Mouse (Mus musculus) cerebellum, adult 18-20 months (tissue): ENCODE results near the gene Actn4.
"Not testable (repeated sequence)": the region's sequence is repeated elsewhere in the genome, so short reads cannot be mapped to it uniquely, and the experiment has no call there.

Experiments
- DNase-seq, 2 experiments: peaks; one replicate each; pipeline ENCODE4 v3.0.0; 2021

The Actn4 gene

GRCm38 (mm10) chr7:28921722-28922465 lies 40.2 kb downstream of the Actn4 start:
- peak; percentile 39 to 40 for DNase-seq

- no peak for DNase-seq
These were observed 41.0 kb downstream of the Actn4 start for GRCm38 (mm10) chr7:28921178-28921577.

- peak; percentile 50 to 61 for DNase-seq
These were observed 42.3 kb downstream of the Actn4 start for GRCm38 (mm10) chr7:28919815-28920214.

- no peak for DNase-seq
These were observed 43.6 kb downstream of the Actn4 start for GRCm38 (mm10) chr7:28918540-28918939.

- DNase-seq: peak in 1 of 2 experiments; percentile 40
These were observed 44.4 kb downstream of the Actn4 start for GRCm38 (mm10) chr7:28917503-28918426.

GRCm38 (mm10) chr7:28916491-28916890 lies 45.6 kb downstream of the Actn4 start:
- no peak for DNase-seq

GRCm38 (mm10) chr7:28913171-28913570 lies 49.0 kb downstream of the Actn4 start:
- DNase-seq: no peak

- no peak for DNase-seq
These were observed 50.5 kb downstream of the Actn4 start for GRCm38 (mm10) chr7:28911632-28912031.

- peak; percentile 35 to 43 for DNase-seq
These were observed 54.9 kb downstream of the Actn4 start for GRCm38 (mm10) chr7:28907195-28907594.

GRCm38 (mm10) chr7:28903778-28904177 lies 58.4 kb downstream of the Actn4 start:
- no peak for DNase-seq

- no peak for DNase-seq
These were observed 59.3 kb downstream of the Actn4 start for GRCm38 (mm10) chr7:28902809-28903208.

- no peak for DNase-seq
These were observed 60.0 kb downstream of the Actn4 start for GRCm38 (mm10) chr7:28902180-28902579.

GRCm38 (mm10) chr7:28901311-28902125 lies 60.6 kb downstream of the Actn4 start:
- no peak for DNase-seq

GRCm38 (mm10) chr7:28899972-28900371 lies 62.2 kb downstream of the Actn4 start:
- DNase-seq: no peak

- no peak for DNase-seq
These were observed 64.5 kb downstream of the Actn4 start for GRCm38 (mm10) chr7:28897661-28898060.

GRCm38 (mm10) chr7:28894942-28895341 lies 67.2 kb downstream of the Actn4 start:
- no peak for DNase-seq

- peak in 1 of 2 experiments; percentile 43 for DNase-seq
These were observed 68.4 kb downstream of the Actn4 start for GRCm38 (mm10) chr7:28893643-28894265.

GRCm38 (mm10) chr7:28892601-28893000 lies 69.5 kb downstream of the Actn4 start:
- no peak for DNase-seq

- peak; percentile 32 to 35 for DNase-seq
These were observed 73.4 kb downstream of the Actn4 start for GRCm38 (mm10) chr7:28888701-28889161.

- no peak for DNase-seq
These were observed 75.7 kb downstream of the Actn4 start for GRCm38 (mm10) chr7:28886486-28886885.

- not testable (repeated sequence) for DNase-seq
These were observed 78.4 kb downstream of the Actn4 start for GRCm38 (mm10) chr7:28883704-28884103.

- no peak for DNase-seq
These were observed 79.1 kb downstream of the Actn4 start for GRCm38 (mm10) chr7:28883039-28883438.
